Mouse (Mus musculus) embryo, embryonic 10 days (tissue): Measurements from ENCODE around the gene AU022252.
A peak's percentile ranks its signal among the peaks of the same experiment; 100 is the strongest.

ENCODE experiments used
- DNase-seq: peaks from one replicate; pipeline ENCODE4 v3.0.0-alpha.2; 2015; ENCODE audit warnings: low spot score

Gene AU022252

DNA sequence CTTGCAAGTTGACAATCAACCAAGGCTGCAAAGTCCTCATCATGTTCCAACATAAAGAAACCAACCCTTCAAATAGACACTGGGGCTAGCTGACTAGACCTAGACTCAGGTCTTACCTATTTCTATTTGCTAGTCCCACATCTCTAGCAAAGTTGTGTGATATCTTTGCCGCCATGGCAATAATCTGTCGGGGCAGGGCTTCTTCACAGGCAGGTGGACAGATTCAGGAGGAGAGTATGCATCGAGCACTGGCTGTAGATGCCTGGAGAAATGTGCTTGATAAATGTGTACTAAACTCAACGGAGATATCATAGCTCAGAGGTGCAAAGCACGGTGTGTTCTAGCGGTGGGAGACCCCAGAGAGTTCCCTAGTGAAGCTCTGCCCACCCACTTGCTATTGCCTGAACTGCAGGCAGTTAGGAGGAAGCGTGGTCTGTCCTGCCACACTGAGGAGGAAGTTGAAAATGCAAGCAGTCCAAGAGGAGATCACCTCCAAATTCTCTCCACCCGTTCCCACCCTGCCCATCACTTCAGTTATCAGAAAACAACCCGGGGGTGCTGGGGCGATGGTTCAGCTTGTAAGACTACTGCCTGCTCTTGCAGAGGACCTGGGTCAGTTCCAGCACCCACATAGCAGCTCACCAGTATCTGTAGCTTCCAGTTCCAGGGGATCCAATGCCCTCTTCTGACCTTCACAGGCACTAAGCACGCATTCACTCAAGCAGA, 44.3 kb downstream of the AU022252 start:
- no peak for DNase-seq

DNA sequence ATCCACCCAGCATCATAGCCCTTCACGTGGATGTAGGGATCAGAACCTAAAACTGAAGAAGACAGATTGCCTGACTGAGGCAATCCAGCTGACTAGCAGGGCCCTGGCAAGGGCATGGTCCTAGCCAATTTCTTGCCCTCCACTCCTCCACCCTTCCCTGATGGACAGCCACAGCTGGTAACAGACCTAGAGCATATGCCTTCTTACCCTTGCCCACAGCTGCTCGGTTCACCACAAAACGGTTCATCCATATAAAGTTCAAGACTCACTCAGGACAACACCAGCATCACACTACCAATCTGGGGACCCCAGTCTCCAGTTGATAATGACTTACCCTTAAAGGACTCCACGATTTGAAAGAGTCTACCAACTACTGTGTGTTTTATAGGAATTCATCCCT, 46.7 kb downstream of the AU022252 start:
- no peak for DNase-seq

DNA sequence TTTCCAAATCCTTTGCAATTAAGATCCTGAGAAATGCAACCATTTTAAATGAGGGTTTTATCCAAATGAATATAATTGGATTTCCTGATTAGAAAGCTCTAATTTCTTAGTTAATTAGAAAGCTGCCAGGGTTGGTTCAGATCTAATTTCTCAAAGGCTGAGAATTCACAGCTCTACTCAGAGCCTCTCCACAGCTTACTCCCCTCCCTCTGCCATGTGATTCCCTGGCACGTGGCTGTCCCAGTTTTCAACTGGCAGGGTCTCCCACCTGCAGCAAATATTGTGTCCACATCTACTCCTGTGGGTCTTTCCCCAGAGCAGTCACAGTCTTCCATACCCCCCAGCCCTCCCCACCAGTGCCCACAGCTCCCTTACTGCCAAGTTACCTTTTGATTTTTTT, 49.0 kb downstream of the AU022252 start:
- no peak for DNase-seq

DNA sequence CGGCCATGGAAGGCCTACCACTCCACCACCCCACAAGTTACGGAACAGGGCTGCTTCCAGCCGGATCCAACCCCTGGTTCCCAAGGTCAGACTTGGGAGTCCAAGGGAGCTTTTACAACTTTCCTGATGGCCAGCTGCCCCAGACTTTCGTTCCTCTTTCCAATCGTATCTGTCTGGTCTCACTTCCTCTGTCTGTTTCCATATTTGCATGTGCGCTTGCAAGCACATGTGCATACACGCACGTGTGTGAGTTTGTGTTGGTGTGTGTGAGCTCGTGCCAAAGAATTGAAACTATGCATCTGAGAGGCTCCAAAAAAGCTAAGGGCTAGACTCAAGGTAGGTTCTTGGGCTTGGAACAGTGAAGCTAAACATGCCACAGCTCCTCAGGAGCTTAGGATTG, 51.1 kb downstream of the AU022252 start:
- DNase-seq = no peak

DNA sequence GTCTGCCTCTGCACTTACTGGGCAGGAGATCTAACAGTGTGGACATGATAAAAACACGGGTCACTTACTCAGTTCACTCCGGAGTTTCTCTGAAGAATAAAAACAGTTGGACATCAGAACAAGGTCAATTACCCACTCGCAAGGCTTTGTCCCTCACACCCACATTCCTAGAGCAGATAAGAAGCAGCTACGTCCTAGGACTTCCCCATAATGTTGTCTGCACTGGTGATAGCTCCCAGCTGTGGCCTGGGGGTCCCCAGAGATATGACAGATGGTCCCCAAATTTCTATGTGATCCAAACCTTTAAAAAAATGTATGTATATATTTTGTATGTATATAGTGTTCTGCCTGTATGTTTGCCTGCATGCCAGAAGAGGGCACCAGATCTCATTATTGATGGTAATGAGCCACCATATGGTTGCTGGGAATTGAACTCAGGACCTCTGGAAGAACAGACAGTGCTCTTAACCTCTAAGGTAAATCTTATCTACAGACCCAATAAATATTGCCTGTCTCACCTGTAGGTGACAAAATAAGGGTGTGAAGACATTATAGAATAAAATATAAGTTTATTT, 52.3 kb downstream of the AU022252 start:
- no peak for DNase-seq

DNA sequence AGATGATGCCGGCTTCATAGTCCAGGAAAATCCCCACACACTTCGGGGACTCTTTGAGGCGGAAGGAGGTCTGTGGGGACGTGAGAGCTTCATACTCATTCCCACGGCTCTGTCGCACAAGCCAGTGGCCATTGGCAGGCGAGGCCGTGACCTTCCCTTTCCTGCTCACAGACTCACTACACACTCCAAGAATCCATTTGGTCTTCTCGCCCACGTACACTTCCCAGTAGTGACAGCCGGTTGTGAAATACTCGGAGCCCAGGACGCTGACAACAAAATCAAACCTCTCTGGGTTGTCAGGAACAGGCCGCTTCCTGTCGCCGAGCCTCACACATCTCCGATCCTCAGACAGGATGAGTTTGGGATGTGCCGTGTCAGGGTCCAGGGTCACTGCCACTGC, 54.2 kb downstream of the AU022252 start:
- DNase-seq = no peak

DNA sequence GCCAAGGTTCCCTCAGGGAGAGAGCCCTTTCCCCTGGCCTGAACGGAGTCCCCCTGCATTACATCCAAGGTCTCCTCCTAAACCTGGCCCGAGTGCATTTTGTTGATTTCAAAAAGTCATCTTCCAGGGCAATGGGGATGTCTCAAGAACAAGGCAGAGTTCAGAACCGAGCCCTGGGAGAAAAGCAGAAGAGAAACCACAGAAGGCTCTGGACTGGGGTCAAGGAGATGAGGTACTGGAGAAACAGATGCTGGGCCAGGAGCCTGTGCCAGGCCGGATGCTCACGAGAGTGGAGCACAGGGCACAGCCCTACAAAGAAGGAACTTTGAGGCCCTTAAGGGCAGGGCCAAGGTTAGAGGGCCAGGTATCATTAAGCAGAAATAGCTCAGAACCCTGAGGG, 54.8 kb downstream of the AU022252 start:
- no peak for DNase-seq

DNA sequence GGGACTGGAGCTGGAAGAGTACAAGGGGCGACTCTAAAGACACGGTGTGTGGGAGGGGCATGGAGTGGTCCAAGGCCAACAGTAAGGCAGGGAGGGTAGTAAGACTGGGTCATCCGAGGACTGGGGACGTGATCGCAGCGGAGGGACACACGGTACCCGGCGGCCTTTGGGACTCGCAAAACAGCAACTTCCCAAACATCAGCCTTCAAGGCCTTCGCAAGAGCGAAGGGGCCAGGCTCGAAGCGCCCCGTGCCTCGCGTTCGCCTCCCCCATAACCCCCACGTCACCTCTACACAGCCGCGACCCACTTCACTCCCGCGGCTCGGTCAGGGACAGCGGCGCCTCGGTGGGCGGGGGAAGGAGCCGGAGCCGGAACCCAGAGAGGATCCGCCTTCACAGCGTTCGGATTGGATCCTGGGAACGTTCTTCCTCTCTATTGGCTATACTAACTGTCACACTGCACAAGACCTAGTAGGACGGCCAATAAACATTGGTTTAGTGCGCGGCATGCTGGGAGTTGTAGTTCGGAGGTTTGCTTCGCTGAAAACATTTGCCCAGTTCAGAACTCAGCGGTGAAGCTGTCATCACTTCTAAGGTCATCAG, 58.6 kb downstream of the AU022252 start, which contains the start of gene Zfp691:
TSS of gene Zfp691 (minus strand) at position 345 of the 603 bp plus-strand sequence.
- peak; percentile 99 for DNase-seq

DNA sequence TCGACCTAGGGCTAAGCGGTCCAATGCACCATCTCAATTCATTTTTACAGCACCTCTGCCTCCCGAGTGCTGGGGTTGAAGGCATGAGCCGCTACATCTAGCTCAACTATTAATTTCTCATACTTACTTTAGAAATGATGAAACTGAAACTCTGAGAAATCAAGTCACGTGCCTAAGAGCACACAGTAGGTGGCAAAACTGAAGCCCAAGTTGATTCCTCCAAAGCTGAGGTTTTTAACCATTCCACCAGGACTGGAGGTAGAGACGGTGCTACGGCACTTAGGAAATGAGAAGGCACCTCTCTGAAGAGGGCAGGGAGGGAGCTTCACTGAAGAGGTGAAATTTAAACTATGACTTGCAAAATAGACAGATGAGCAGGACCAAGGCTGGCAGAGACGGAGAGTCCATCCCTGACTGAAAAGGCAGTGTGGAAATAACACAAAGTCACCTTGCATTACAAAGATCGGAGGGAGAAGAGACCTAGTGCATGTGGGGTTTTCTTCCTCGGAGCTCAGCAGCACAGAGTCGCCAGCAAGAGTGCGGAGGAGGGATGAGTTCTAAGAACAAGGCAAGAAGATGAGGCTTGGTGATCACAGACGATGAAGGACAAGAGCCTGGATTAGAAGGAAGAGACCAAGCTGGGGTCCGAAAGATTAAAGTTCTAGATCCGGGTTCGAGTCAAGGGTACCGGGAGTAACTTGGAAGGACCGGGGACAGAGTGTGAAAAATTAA, 59.4 kb downstream of the AU022252 start:
- DNase-seq = no peak

DNA sequence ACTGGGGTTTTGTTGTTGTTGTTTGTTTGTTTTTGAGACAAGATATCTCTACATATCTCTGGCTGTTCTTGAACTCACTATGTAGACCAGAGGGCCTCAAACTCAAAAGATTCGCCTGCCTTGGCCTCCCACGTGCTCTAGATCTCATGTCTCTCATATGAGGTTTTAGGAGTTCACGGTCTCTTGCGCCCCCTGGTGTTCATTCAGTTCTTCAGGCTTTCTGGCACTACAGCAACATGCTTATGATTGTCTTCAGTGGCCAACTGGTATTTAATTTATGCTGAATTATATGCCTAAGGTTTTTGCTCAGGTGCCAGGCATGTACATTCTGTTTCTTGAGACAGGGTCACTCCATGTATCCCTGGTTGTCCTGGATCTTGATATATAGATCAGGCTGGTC, 64.8 kb downstream of the AU022252 start:
- DNase-seq = peak; percentile 92

DNA sequence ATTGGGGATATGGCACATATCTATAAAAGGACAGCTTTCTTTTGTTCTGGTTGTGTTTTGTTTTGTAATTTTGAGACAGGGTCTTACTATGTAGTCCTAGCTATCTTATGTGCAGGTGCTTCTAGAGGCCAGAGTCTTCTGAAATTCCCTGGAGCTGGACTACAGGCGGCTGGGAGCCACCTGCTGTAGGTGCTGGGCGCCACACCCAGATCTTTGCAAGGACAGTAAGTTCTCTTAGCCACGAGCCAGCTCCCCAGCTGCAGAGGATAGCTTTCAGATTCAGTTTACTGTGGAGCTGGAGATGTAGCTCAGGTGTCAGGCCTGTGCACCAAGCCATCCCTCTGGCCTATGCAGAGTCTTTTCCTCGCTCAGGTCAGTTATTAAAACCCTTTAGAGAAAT, 65.4 kb downstream of the AU022252 start:
- DNase-seq = no peak

DNA sequence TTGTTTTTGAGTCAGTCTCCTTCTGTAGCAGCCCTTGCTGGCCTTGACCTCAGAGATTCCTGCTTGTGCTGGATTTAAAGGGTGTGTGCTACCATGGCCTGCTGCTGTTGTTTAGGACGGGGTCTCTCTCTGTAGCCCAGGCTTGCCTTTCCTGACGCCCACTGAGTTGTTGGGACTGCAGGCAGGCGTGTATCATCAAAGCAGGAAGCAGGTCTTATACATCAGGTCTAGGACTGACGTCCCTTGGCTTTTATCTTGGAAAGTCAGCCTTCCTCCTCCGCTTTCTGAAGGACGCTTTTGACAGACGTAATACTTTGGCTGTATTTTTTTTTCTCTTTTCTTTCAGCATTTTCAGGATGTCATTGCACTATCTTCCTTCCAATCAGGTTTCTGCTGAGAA, 66.6 kb downstream of the AU022252 start:
- DNase-seq = no peak

DNA sequence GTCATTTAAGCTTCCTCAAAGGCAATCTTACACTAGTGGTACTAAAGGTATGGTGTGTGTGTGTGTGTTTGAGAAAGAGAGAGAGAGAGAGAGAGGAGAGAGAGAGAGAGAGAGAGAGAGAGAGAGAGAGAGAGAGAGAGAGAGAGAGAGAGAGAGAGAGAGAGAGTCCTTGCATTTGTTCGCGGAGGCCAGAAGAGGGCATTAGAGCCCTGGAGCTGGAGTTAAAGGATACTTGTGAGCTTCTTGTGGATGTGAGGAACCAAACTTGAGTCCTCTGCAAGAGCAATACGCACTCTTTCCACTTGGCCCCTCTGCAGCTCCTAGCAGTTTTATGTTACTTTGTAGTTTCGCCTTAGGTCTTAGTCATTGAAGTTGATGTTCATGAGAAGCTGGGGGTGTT, 69.5 kb downstream of the AU022252 start:
- no peak for DNase-seq

DNA sequence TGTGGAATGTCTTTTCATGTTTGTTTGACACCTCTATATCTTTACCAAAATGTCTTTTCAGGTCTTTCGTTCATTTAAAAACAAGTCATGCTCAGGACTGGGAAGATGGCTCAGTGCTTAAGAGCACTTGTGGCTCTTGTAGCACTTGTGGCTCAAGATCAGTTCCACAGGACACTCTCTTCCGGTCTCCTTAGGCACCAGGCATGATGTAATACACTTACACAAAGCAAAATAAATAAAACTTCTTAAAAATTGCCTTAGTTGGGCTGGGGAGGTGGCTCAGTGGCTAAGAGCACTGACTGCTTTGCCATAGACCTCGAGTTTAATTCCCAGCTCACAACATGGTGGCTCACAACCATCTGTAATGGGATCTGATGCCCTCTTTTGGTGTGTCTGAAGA, 71.2 kb downstream of the AU022252 start:
- DNase-seq = no peak

DNA sequence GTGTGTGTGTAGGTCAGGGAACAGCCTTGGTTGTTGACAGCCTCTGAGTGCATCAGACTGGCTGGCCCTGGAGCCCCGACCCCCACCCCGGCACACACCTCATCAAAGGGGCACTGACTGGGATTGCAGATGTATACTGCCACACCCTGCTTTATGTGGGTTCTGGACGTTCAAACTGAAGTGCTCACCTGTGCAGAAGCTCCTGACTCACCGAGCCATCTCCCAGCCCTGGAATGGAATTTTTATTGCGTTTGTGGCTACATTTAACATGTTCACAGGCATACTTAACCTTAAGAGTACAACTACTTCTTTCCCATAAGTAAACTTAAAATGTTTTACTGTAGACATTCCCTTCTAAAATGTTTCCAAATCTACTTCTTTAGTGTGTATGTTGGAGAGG, 74.6 kb downstream of the AU022252 start:
- no peak for DNase-seq

DNA sequence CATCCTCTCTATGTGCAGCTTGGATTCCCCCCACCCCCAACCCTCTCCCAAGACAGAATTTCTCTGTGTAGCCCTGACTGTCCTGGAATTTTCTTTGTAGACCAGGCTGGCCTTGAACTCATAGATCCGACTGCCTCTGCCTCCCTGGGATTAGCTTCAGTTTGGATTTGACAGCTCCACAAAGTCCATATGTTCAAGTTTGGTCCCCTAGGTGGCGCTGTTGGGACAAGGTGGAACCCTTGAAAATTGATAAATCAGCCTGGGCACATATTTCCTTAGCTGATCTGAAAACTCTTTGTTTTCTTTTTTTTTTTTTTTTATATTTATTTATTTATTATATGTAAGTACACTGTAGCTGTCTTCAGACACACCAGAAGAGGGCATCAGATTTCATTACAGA, 75.3 kb downstream of the AU022252 start:
- peak; percentile 66 for DNase-seq
